Comparison of ENCODE assay signal across 8 mouse cellular contexts in the genomic region with DNA sequence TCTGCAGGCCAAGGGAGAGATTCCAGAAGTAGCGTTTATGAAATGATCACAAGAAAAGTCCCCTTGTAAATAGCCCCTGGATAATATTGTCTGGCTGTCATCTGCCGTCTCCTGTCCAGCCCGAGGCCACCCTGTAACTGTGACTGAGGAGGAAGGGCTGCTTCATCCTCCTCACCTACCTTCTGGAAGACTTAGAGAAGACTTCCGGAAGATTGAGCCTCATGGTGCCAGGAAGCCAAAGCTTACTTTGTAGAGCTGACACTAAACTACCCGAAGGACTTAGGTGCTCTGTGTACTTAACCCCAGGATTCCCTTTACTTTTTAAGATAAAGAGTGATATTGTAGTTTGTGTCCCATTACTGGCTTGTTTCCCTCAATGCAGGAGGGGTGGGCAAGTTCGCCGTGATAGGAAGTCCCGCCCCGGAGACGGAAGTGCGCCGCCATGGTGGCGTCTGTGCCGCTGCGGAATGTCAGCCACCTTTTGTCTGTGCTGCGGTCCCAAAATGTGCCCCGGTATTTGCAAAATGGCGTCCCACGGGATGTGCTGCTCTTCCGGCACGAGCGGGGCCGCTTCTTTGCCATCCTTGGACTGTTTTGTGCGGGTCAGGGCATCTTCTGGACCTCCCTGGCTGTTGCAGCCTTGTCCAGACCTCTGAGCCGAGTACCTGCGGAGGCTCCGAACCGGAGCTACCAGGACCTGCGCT. TPM values are rescaled to one million over a fixed set of nuclear protein-coding genes. Genes with fewer than 3 reads are reported as not detected.
DNase-seq lines count a peak whose midpoint lies in the region; ATAC-seq lines count a peak whose summit lies in the region.

A gene (plus strand): TSS at position 430 of the 704 bp plus-strand sequence.

- H3K36me3 ChIP-seq in embryonic facial prominence, embryonic 10.5 days (replicated peaks), result peaks cover 75% of the 10 kb centered on the region
- peaks cover 20% of the 10 kb centered on the region for H3K36me3 ChIP-seq in intestine, embryonic 16.5 days (ENCODE audit: control insufficient read depth, insufficient read depth, low read length)

- intact Hi-C loops in left cerebral cortex, postnatal 25 days (cut with DNase I), result no loop called here

- peak; percentile 51 for ATAC-seq in intestine, embryonic 16.5 days
- ATAC-seq in megakaryocyte-erythroid progenitor cell, adult 5-6 weeks (replicated peaks; ENCODE audit: low FRiP score, low TSS enrichment, poor library complexity, severe bottlenecking), result peak; percentile 58

- peak within 1 kb of the TSS; percentile 83 for H3K4me3 ChIP-seq in embryonic facial prominence, embryonic 10.5 days
- H3K4me3 ChIP-seq in intestine, embryonic 16.5 days (ENCODE audit: low read length), result peak within 1 kb of the TSS; percentile 85

- H3K27ac ChIP-seq in embryonic facial prominence, embryonic 10.5 days (replicated peaks), result peak within 1 kb of the TSS; percentile 97
- H3K27ac ChIP-seq in intestine, embryonic 16.5 days (ENCODE audit: low read length), result peak within 1 kb of the TSS; percentile 89

- H3K27me3 ChIP-seq in embryonic facial prominence, embryonic 10.5 days (replicated peaks; ENCODE audit: low read depth, poor library complexity, severe bottlenecking), result no peaks in the 10 kb centered on the region
- no peaks in the 10 kb centered on the region for H3K27me3 ChIP-seq in intestine, embryonic 16.5 days (replicated peaks; ENCODE audit: control insufficient read depth, insufficient read depth, low read length)

- peaks cover 2% of the 10 kb centered on the region; the same call in 1 of the 2 replicates for H3K9me3 ChIP-seq in embryonic facial prominence, embryonic 10.5 days
- H3K9me3 ChIP-seq in intestine, embryonic 16.5 days (ENCODE audit: control insufficient read depth, low read length), result no peaks in the 10 kb centered on the region

- WGBS in embryonic facial prominence, embryonic 10.5 days, result 20% methylated on average over 29 of the region's 29 CpGs
- 12% methylated on average over 29 of the region's 29 CpGs for WGBS in intestine, embryonic 16.5 days

- H3K4me2 ChIP-seq in intestine, embryonic 16.5 days (ENCODE audit: low read depth, low read length), result peak within 1 kb of the TSS; percentile 77

- peaks cover 38% of the 10 kb centered on the region for H3K4me1 ChIP-seq in embryonic facial prominence, embryonic 10.5 days
- peaks cover 20% of the 10 kb centered on the region for H3K4me1 ChIP-seq in intestine, embryonic 16.5 days (ENCODE audit: control insufficient read depth, insufficient read depth, low read length)

- DNase-seq in adrenal gland, postnatal 10 days, result peak; percentile 90
- DNase-seq in embryonic facial prominence, embryonic 10.5 days (ENCODE audit: low spot score), result peak; percentile 86
- DNase-seq in gonadal fat pad, adult 2 months (ENCODE audit: low read depth), result no peak
- peak; percentile 81 to 85 for DNase-seq in left cerebral cortex, postnatal 25 days (ENCODE audit: low spot score in 2 of 2)
- DNase-seq in right cerebral cortex, postnatal 14 days, result peak; percentile 80
- peak; percentile 74 for DNase-seq in urinary bladder, postnatal 14 days (ENCODE audit: low spot score)

- H3K9ac ChIP-seq in intestine, embryonic 16.5 days (ENCODE audit: low read depth, low read length), result peak within 1 kb of the TSS; percentile 97

RNA-seq across cellular contexts. Expression of the gene that starts here (rescaled TPM):
- total RNA-seq in adrenal gland, postnatal 10 days (2021), result 100 to 1,000 TPM; 101 to 127 TPM
- polyA plus RNA-seq in embryonic facial prominence, embryonic 10.5 days (2016; fragmentation: Nextera tagmentation; extraction: Ambion mirVana), result 179 and 185 TPM in 2 replicates
- 183 and 249 TPM in 2 replicates for polyA plus RNA-seq in gonadal fat pad, adult 2 months (2012; rRNA removed)
- polyA plus RNA-seq in intestine, embryonic 16.5 days (2015; fragmentation: Nextera tagmentation; extraction: Ambion mirVana), result 161 and 164 TPM in 2 replicates
- total RNA-seq in left cerebral cortex, postnatal 25 days (2021), result 10 to 100 TPM; 73.0 to 75.0 TPM
- total RNA-seq in megakaryocyte-erythroid progenitor cell, adult 5-6 weeks (2014; fragmentation: Nextera tagmentation), result 59.6 and 76.4 TPM in 2 replicates
- 32.1 and 33.8 TPM in 2 replicates for total RNA-seq in megakaryocyte-erythroid progenitor cell, adult 5-6 weeks (2017)
